Mouse (Mus musculus) adrenal gland, adult 18-20 months (tissue): ENCODE data around the gene Skint3. TPM values are rescaled to one million over a fixed set of nuclear protein-coding genes. Genes with fewer than 3 reads are reported as not detected.
"Not testable (repeated sequence)": the region's sequence is repeated elsewhere in the genome, so short reads cannot be mapped to it uniquely, and the experiment has no call there.

Experiments
- DNase-seq, 2 experiments: peaks; one replicate each; pipeline ENCODE4 v3.0.0; 2021 to 2022; ENCODE audit warnings: low spot score in 2 of 2
- long read RNA-seq, 2 experiments: library from polyadenylated mRNA; stranded (forward); transcript quantifications; one replicate each; pipeline ENCODE4 v2.0.0; 2021
- total RNA-seq, 2 experiments: library from RNA; stranded (reverse); gene quantifications; 1 replicate in 1 of 2; 2 replicates in 1 of 2; pipeline ENCODE4 v1.2.3; 2021

Skint3 gene
- not detected for total RNA-seq
- long read RNA-seq, experiment 1, partial matches to known transcripts = 0 of 2 reads
- long read RNA-seq, experiment 1, other reads (novel, unspliced or antisense) = 2 of 2 reads
- long read RNA-seq, experiment 2 = 0 reads

GRCm38 (mm10) chr4:112231945-112232344 is at the start of gene Skint3:
Skint3 (plus strand) TSS chr4:112232245.
- no peak for DNase-seq

DNA sequence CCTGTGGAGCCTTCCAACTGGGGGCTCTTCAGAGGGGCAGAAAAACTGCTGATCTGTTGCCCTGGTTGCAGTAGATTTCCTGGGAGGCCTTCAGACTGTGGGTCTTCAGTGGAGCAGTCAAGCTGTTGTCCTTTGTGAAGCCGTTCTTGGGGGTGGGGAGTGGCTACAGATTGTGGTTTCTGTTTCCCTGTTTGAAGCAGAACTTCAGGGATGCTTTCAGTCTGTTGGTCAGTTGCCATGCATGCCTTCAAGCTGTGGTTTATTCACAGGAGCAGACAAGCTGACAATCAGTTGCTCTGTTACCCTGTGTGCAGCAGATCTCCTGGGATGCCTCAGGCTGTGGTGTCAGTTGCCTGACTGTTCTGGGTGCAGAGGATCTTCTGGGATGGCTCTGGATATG is 11.4 kb downstream of the Skint3 start:
- DNase-seq = no peak

DNA sequence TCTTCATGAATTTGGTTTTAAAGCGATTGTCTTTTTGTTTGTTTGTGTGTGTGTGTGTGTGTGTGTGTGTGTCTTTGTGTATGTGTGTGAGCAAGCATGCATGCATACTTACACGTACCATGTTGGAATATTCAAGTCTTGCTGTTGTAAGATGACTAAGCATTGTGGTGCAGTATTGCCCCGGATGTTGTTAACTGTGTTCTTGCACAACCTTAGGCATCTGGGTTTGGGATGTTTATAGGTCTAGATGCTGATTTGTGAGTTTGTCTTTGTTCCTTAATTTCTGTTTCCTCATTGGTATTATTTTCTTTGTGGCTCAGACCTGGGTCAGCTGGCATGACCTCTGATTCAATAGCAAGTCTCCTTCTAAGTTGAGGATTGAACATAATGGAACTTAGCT is 11.9 kb downstream of the Skint3 start:
- no peak for DNase-seq

GRCm38 (mm10) chr4:112256022-112256421 is 24.0 kb downstream of the Skint3 start:
- DNase-seq = no peak

GRCm38 (mm10) chr4:112287178-112287974 is 55.3 kb downstream of the Skint3 start:
- DNase-seq = no peak

- no peak for DNase-seq
Measured at GRCm38 (mm10) chr4:112288396-112288795, 56.4 kb downstream of the Skint3 start.

DNA sequence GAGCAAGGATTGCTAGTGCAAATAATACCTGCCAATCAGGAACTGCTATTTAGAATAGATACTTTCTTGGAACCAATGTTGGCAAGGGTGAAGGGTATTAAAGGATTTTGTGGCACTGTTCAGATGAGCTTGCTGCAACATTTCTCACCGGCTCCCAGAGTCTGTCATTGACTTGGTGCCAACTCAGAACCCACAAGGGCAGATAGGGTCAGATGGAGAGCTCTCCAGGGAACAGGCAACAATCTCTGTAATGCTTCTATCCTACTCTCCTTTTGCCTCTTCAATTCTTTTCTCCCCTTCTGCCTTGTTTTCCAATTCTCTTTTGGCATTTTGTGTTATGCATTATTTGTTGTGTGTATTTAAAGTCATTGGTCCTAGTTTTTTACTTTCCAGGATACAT is 70.3 kb downstream of the Skint3 start:
- DNase-seq = no peak

DNA sequence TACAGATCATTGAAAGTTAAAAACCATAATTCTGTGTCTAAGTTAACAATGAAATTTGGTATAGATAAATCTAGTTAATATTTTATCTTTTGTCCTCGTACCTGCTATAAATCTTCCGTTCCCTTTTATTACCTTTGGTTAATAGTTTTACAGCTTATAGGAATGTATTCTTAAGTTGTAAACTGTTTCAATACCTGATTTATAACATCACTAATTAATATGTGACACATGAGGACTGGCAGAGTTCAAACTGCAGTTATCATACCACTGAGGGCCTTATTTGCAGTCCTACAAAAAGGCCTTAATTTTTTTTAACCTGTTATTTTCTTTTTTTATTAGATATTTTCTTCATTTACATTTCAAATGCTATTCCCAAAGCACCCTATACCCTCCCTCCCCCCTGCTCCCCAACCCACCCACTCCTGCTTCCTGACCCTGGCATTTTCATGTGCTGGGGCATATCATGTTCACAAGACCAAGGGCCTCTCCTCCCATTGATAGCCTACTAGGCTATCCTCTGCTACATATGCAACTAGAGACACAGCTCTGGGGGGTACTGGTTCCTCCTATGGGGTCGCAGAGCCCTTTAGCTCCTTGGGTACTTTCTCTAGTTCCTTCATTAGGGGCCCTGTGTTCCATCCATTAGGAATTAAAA is 70.9 kb downstream of the Skint3 start:
- no peak for DNase-seq

DNA sequence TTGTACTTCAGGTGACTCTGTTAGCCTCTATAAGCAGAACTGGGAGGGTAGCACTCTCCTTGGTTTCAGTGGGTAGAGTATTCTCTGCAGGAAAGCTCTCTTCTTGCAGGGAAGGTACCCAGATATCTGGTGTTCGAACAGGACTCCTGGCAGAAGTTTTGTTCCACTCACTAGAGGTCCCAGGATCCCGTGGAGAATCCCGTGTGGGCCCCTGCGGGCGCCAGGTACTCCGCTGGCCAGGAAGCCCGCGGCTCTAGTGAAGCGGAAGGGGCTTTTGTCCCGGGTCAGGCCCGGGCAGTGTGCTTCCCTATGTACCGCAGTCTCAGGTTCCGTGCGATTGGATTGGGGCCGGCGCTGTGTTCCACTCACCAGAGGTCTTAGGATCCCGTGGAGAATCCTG is 117.1 kb downstream of the Skint3 start:
- not testable (repeated sequence) for DNase-seq

Other genes with a start within 250 kb of the Skint3 start
- gene Skint1, start 226.0 kb upstream of the Skint3 start, total RNA-seq = not detected
- not detected for gene Skint4, start 160.2 kb upstream of the Skint3 start, total RNA-seq
- not detected for gene Skint9, start 201.7 kb downstream of the Skint3 start, total RNA-seq